Mouse (Mus musculus) mouse trophoblast stem cell (cell line): ENCODE data around the gene Dcp1a.

Experiments used
- in situ Hi-C, 2 experiments: fragments of 300-500 bp; cut with MseI, MboI; formaldehyde crosslinking; loops; 2 replicates in 1 of 2; 3 replicates in 1 of 2; pipeline ENCODE4 v1.15.1; 2025

The Dcp1a gene

GRCm38 (mm10) chr14:30559321-30559850 lies 80.1 kb downstream of the Dcp1a start:
- in situ Hi-C loops = no loop called here

GRCm38 (mm10) chr14:30560803-30561389 lies 81.6 kb downstream of the Dcp1a start:
- in situ Hi-C loops = no loop called here

- in situ Hi-C loops = no loop called here
Measured at GRCm38 (mm10) chr14:30561470-30562187, 82.3 kb downstream of the Dcp1a start.

- in situ Hi-C loops = no loop called here
Measured at GRCm38 (mm10) chr14:30562343-30562742, 83.0 kb downstream of the Dcp1a start.

DNA sequence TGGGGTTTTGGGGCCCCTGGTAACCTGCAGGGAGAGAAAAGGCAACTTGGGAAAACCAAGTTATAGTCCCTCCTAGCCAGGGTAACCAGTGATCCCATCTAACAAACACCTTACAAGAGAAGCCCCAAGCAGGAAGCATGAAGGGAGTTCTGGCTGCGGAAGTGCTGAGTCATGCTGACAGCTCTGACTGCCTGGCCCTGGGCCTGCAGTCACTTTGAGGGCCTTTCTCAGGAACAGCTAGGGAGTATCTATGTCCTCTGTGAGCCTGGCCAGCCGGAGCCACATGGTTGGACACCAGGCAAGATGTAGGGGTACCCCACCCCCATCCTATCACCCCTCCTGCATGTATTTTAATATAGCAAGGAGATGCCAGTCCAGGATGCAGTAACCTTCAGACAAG lies 85.1 kb downstream of the Dcp1a start:
- in situ Hi-C loops = no loop called here

DNA sequence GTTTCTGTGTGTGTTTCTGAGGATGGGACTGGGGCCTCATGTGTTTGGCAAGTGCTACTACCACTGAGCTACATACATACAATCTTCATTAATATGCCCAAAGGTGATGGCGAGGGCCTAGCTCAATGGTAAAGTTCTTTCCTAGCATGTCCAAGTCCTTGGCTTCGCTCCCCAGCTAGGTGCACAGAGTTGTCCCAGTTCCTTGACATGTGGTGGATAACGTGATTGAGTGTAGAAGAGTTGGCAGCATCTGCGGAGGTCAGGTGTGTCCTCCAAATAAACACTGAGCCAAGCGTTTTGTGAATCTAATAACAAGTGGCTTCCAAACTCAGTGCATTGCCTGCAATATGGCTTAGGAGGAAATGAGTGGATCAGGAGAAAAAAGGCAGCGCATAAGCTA lies 87.0 kb downstream of the Dcp1a start:
- in situ Hi-C loops = no loop called here

DNA sequence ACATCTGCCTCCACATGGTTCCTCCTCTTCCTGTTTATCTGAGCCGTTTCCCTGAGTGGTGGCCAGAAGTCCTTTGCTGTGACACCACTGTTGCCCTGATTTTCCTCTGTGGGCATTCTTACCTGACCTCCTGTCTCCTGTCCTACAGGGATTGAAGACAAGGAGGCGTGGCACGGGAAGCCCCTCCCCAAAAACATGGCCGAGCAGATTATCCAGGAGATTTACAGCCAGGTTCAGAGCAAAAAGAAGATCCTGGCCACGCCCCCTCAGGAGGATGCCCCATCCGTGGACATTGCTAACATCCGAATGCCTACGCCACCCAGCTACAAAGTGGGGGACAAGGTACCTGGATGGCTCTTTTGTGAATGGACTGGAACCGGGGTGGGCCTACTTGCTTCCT lies 88.7 kb downstream of the Dcp1a start:
- in situ Hi-C loops = no loop called here

DNA sequence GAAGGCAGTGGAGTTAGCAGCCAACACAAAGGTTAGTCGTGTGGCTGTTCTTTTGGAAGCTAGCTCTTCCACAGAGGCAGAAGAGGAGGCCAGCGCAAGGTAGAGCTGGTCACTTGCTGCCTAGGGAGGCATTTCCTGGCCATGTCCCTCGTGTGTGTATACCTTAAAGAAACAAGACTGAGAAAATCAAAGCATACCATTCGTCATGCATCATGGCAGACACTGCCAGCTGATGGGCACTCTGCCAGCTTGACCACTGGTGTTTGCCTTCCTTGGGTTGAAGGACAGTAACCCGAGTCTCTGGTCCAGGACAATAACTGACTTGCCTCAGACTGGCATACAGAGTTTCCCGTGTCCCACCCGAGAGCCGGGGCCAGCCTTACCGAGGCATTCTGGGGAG lies 91.0 kb downstream of the Dcp1a start:
- in situ Hi-C loops = no loop called here

DNA sequence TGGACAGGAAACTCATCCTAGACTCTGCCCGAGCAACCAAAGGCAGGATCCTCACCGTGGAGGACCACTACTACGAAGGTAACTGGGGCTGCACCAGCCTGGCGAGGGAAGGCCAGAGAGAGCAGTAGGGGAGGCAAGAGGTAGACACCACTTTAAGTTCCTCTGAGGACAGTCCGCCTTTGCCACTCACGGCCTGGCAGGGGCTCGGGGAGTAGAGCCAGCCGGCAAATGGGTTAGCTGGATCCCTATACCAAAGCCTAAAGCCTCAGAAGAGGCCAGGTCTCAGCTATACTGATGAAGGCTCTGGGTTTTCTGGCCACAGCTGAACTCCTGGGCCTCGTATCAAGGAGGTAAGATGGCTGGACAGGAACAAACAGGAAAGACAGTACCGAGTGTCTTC lies 92.9 kb downstream of the Dcp1a start:
- in situ Hi-C loops = no loop called here

- in situ Hi-C loops = no loop called here
Measured at GRCm38 (mm10) chr14:30573235-30573634, 93.9 kb downstream of the Dcp1a start.

DNA sequence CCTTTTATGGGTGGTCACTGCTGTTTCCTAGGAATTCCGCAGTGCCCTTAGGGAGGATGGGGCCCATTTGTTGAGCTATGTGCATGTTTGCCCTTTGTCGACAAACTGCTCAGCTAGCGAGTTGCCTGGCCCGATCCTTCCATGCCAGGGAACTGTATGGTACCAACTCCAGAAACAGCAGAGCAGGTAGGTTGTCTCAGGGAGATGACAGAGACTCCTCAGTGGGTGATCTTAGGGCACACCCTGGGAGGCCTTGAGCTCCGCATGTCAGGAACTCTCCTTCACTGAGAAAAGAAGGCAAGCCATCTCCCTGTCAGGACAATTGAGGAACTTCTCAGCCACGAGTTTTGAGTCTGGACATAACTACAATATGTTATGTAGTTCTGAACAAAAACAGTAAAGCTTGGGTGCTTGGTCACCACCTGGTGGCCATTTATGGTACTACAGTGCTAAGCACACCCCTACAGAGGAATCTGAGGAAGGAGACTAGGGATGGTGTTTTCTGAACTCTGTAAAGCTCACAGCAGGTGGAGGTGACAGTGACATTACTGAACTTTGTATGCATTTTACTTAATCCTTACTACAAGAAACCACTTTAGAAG lies 94.7 kb downstream of the Dcp1a start:
- in situ Hi-C loops = no loop called here

DNA sequence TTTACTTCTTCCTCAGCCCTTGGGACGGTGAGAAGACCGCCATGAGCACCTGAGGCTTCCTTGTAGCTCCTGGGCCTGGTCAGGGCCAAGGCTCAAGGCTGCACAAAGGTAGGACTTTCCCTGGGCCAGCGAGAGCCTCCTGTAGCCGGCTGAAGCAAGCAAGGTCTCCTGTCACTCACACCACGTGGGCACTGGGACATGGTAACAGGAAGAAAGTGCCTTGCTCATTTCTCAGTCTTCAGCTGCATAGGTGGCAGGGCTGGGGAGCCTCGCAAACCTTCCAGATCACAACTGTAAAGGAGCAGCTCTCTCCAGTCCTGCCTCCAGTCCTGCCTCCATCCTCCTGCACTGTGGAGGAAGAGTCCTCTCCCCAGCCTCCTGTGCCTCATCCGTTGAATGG lies 96.5 kb downstream of the Dcp1a start:
- in situ Hi-C loops = no loop called here

GRCm38 (mm10) chr14:30576260-30576659 lies 96.9 kb downstream of the Dcp1a start:
- in situ Hi-C loops = no loop called here
